Mouse (Mus musculus) embryonic facial prominence, embryonic 14.5 days (tissue): ENCODE results near the gene Gna11. TPM values are rescaled to one million over a fixed set of nuclear protein-coding genes. Genes with fewer than 3 reads are reported as not detected.

ENCODE experiments used
- ATAC-seq: fragments of 200-750 bp; cut with Nextera tagmentation; 2 replicates; pipeline ENCODE4 v1.8.0; 2017; ENCODE audit warnings: low read depth, moderate number of reproducible peaks, moderate TSS enrichment
- DNase-seq: peaks from one replicate; pipeline ENCODE4 v3.0.0-alpha.2; 2015; ENCODE audit warnings: low spot score
- H3K27ac ChIP-seq: fragments of 300-500 bp; sonication (generic); replicated peaks from 2 replicates; pipeline ENCODE4 v1.5.1; 2014; ENCODE audit warnings: low read depth, mild to moderate bottlenecking, low read length, moderate library complexity
- H3K27me3 ChIP-seq: fragments of 300-500 bp; sonication (generic); replicated peaks from 2 replicates; pipeline ENCODE4 v1.6.1; 2014; ENCODE audit warnings: low read length; ENCODE audit not compliant: control insufficient read depth, insufficient read depth
- H3K36me3 ChIP-seq: fragments of 300-500 bp; sonication (generic); 2 replicates; pipeline ENCODE4 v1.6.1; 2014; ENCODE audit warnings: low read length, mixed read lengths; ENCODE audit not compliant: control insufficient read depth, insufficient read depth
- H3K4me1 ChIP-seq: fragments of 300-500 bp; sonication (generic); 2 replicates; pipeline ENCODE4 v1.6.1; 2014; ENCODE audit warnings: antibody characterized with exemption, low read length; ENCODE audit not compliant: control insufficient read depth, insufficient read depth
- H3K4me2 ChIP-seq: fragments of 300-500 bp; sonication (generic); 2 replicates; pipeline ENCODE4 v1.6.1; 2014; ENCODE audit warnings: low read depth, mild to moderate bottlenecking, low read length, moderate library complexity, mixed read lengths
- H3K4me3 ChIP-seq: fragments of 300-500 bp; sonication (generic); 2 replicates; pipeline ENCODE4 v1.5.1; 2014; ENCODE audit warnings: low read depth, mild to moderate bottlenecking, low read length
- H3K9ac ChIP-seq: fragments of 300-500 bp; sonication (generic); 2 replicates; pipeline ENCODE4 v1.6.1; 2014; ENCODE audit warnings: low read depth, mild to moderate bottlenecking, low read length, moderate library complexity, mixed read lengths
- H3K9me3 ChIP-seq: fragments of 300-500 bp; sonication (generic); 2 replicates; pipeline ENCODE4 v1.6.1; 2016; ENCODE audit warnings: low read length; ENCODE audit not compliant: control insufficient read depth
- WGBS: fragments of 180-500 bp; shearing (Covaris S2); extraction: QIAGEN DNeasy Blood & Tissue Kit; methylation state at CpG from one replicate; pipeline ENCODE4 v1.1.7; 2014; 5-methylcytosine and 5-hydroxymethylcytosine counted together
- polyA plus RNA-seq: library from polyadenylated mRNA; unstranded; fragments of >200 nt; fragmentation: Nextera tagmentation; extraction: Ambion mirVana; gene quantifications from 2 replicates; pipeline ENCODE4 v1.2.1, GENCODE M21; 2014

Gna11 gene
- polyA plus RNA-seq, 1 experiment from 2014 or later, result 87.7 TPM

DNA sequence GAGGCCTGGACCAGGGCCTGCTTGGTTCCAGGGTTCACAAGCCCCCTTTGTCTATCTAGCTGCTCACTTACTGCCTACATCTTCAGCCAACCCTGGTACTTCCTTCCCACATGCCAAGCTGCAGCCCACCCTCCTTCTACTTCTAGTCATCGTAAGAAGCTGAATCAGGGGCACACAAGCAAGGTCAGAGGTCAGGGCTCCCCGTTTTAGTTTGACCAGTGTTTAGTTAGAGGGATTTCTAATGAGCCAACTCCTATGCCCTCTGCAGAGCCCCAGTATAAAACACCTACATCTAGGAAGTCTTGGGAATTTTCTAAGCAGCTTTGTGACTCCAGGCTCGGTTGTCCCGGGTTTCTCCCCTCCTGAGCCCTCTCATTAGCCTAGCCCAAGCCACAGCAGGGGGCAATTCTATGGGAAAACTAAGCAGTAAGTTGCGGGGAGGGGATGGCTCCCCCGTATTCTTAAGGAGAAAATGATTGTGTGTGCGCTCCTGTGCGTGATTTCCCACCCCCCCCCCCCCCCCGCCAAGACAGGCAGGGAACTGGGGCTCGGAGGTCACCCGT lies 25.3 kb upstream of the Gna11 start:
- Histone ChIP-seq H3K36me3 (peaks cover 18% of the 10 kb centered on the region), H3K27me3 (0 out of 2 replicates have a peak, but pooled peaks cover 5% of the 10 kb centered on the region), H3K9me3 (no peaks in the 10 kb centered on the region), H3K4me1 (peaks cover 56% of the 10 kb centered on the region), H3K4me3 (peak overlapping the region; percentile 38), H3K4me2 (peak overlapping the region; percentile 68), H3K27ac (peak overlapping the region; percentile 89), H3K9ac (0 out of 2 replicates have a peak overlapping the region, but pooled peaks have one; percentile 41)
- ATAC-seq (peak; percentile 19), DNase-seq (peak; percentile 92)
- WGBS, result 0% methylated on average over 8 of the region's 11 CpGs

GRCm38 (mm10) chr10:81569507-81570237 lies 24.7 kb upstream of the Gna11 start:
- Histone ChIP-seq H3K4me2 (peak overlapping the region; percentile 68), H3K4me3 (no peak overlapping the region), H3K4me1 (peaks cover 57% of the 10 kb centered on the region), H3K36me3 (peaks cover 24% of the 10 kb centered on the region), H3K9ac (no peak overlapping the region), H3K9me3 (no peaks in the 10 kb centered on the region), H3K27ac (peak overlapping the region; percentile 89), H3K27me3 (0 out of 2 replicates have a peak, but pooled peaks cover 5% of the 10 kb centered on the region)
- no peak for ATAC-seq
- 40% methylated on average over 9 of the region's 9 CpGs for WGBS
- DNase-seq, result peak; percentile 12

GRCm38 (mm10) chr10:81568381-81569191 lies 23.6 kb upstream of the Gna11 start:
- peak; percentile 92 for DNase-seq
- Histone ChIP-seq H3K27me3 (no peaks in the 10 kb centered on the region), H3K9me3 (no peaks in the 10 kb centered on the region), H3K36me3 (peaks cover 30% of the 10 kb centered on the region), H3K4me2 (peak overlapping the region; percentile 33), H3K4me1 (peaks cover 61% of the 10 kb centered on the region), H3K4me3 (no peak overlapping the region), H3K27ac (peak overlapping the region; percentile 89), H3K9ac (peak overlapping the region; percentile 28; the same call in 1 of the 2 replicates)
- ATAC-seq, result 0 out of 2 replicates have a peak, but pooled peaks have one; percentile 1
- WGBS, result 7% methylated on average over 14 of the region's 16 CpGs

DNA sequence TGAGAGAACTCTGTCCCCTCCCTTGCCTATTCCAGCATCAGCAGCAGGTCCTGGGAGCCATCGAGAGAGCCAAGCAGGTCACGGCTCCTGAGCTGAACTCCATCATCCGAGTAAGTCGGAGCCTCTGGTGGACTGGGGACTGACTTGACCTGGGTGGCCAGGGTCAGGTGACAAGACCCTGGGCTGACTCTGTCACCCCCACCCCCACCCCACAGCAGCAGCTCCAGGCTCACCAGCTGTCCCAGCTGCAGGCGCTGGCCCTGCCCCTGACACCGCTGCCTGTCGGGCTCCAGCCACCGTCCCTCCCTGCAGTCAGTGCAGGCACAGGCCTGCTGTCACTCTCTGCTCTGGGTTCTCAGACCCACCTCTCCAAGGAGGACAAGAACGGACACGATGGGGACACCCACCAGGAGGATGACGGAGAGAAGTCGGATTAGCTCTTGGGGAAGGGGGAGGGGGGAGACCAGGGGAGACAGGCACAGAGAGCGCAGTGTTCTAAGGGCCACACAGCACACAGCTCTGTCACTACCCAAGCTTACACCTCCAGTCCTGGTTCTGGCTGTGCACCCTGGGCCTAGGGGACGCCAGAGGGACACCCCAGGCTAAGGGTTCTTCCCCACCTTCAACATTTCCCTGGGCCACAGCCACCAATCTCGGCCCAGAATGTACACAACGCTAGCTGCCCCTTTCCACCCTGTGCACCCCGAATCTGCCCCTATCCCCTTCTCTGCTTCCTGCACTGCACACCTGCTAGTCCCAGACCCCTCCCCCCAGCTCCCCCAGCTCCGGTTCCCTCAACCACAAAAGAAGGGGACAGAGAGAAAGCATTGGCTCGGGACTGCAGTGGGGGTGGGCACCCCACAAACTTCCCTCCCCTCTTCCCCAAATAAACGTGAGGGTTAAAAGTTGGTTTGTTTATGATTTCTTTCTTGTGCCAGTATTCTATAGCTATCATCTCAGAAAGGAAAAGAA lies 20.6 kb upstream of the Gna11 start:
- no peak overlapping the region for H3K4me2 ChIP-seq
- 30% methylated on average over 19 of the region's 20 CpGs for WGBS
- H3K27me3 ChIP-seq, result no peaks in the 10 kb centered on the region
- no peak overlapping the region for H3K4me3 ChIP-seq
- no peak overlapping the region for H3K27ac ChIP-seq
- peaks cover 60% of the 10 kb centered on the region for H3K4me1 ChIP-seq
- peaks cover 47% of the 10 kb centered on the region for H3K36me3 ChIP-seq
- H3K9me3 ChIP-seq, result no peaks in the 10 kb centered on the region
- no peak overlapping the region for H3K9ac ChIP-seq
- DNase-seq, result peak; percentile 23
- no peak for ATAC-seq

DNA sequence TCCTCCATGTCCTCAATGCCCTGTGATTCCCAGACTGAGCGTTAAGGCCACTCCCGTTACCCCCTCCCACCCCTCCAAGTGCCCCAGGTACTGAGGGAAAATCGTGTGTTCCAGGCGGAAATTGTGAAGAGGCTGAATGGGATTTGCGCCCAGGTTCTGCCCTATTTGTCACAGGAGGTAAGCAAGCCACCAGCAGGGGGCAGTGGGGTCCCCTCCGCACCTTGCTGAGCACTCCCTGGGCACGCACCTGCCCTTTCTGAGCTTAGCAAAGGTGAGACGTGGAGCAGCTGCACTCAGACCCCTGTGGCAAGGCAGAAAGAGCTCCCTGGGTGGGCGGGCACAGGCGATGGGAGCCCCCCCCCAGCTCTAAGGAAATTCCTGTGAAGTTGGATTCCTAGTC lies 19.7 kb upstream of the Gna11 start:
- no peak overlapping the region for H3K9ac ChIP-seq
- WGBS, result 23% methylated on average over 7 of the region's 10 CpGs
- ATAC-seq (no peak), DNase-seq (peak; percentile 68)
- H3K9me3 ChIP-seq, result no peaks in the 10 kb centered on the region
- no peaks in the 10 kb centered on the region for H3K27me3 ChIP-seq
- 0 out of 2 replicates have a peak overlapping the region, but pooled peaks have one; percentile 42 for H3K4me2 ChIP-seq
- 0 out of 2 replicates have a peak overlapping the region, but pooled peaks have one; percentile 13 for H3K4me3 ChIP-seq
- H3K27ac ChIP-seq, result 0 out of 2 replicates have a peak overlapping the region, but pooled peaks have one; percentile 53
- peaks cover 52% of the 10 kb centered on the region for H3K4me1 ChIP-seq
- H3K36me3 ChIP-seq, result peaks cover 47% of the 10 kb centered on the region

GRCm38 (mm10) chr10:81564216-81564615 lies 19.2 kb upstream of the Gna11 start:
- no peaks in the 10 kb centered on the region for H3K9me3 ChIP-seq
- H3K36me3 ChIP-seq, result peaks cover 47% of the 10 kb centered on the region
- H3K4me3 ChIP-seq, result peak overlapping the region; percentile 13
- H3K27me3 ChIP-seq, result no peaks in the 10 kb centered on the region
- H3K4me2 ChIP-seq, result peak overlapping the region; percentile 42
- H3K9ac ChIP-seq, result peak overlapping the region; percentile 50
- H3K27ac ChIP-seq, result peak overlapping the region; percentile 53; the same call in 1 of the 2 replicates
- DNase-seq (peak; percentile 61), ATAC-seq (peak; percentile 20)
- H3K4me1 ChIP-seq, result peaks cover 47% of the 10 kb centered on the region
- WGBS, result 4% methylated on average over 9 of the region's 10 CpGs

DNA sequence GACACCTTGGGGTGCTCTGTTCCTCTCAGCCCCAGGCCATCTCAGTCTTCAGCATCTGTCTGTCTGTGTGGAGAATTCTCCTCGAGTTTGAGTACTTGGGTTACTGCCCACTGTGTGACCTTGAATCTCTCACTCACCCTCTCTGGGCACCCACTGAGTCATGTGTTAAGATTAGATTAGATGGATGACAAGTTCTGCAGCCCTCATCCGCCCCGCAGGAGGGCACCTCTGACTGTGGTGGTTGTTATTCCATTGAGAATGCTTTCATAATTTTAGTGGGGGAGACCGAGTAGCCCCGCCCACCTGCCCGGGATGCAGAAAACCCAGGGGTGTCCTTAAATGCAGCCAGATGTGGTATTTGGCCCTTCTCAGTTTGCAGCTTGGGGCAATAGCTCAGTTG lies 18.5 kb upstream of the Gna11 start:
- 19% methylated on average over 6 of the region's 6 CpGs for WGBS
- Histone ChIP-seq H3K4me1 (peaks cover 39% of the 10 kb centered on the region), H3K27ac (0 out of 2 replicates have a peak overlapping the region, but pooled peaks have one; percentile 31), H3K4me3 (no peak overlapping the region), H3K27me3 (no peaks in the 10 kb centered on the region), H3K4me2 (peak overlapping the region; percentile 42), H3K9me3 (no peaks in the 10 kb centered on the region), H3K9ac (no peak overlapping the region), H3K36me3 (peaks cover 47% of the 10 kb centered on the region)
- peak; percentile 35 for DNase-seq
- no peak for ATAC-seq
